Mouse (Mus musculus) midbrain, postnatal 0 days (tissue): Measurements from ENCODE around the gene Ppp5c. TPM values are rescaled to one million over a fixed set of nuclear protein-coding genes. Genes with fewer than 3 reads are reported as not detected.

Source experiments
- ATAC-seq: fragments of 200-750 bp; cut with Nextera tagmentation; 2 replicates; pipeline ENCODE4 v1.8.0; 2017; ENCODE audit warnings: moderate number of reproducible peaks, mild to moderate bottlenecking, moderate TSS enrichment, moderate library complexity; ENCODE audit not compliant: low FRiP score
- DNase-seq: peaks from one replicate; pipeline ENCODE4 v3.0.0-alpha.2; 2015; ENCODE audit warnings: low spot score
- H3K27ac ChIP-seq: fragments of 300-500 bp; sonication (generic); 2 replicates; pipeline ENCODE4 v1.5.1; 2014; ENCODE audit warnings: low read depth, mild to moderate bottlenecking, low read length, mixed read lengths
- H3K27me3 ChIP-seq: fragments of 300-500 bp; sonication (generic); 2 replicates; pipeline ENCODE4 v1.6.1; 2014; ENCODE audit warnings: low read length, control low read depth, mixed read lengths; ENCODE audit not compliant: insufficient read depth
- H3K36me3 ChIP-seq: fragments of 300-500 bp; sonication (generic); 2 replicates; pipeline ENCODE4 v1.6.1; 2014; ENCODE audit warnings: low read length, control low read depth, mixed read lengths; ENCODE audit not compliant: insufficient read depth
- H3K4me1 ChIP-seq: fragments of 300-500 bp; sonication (generic); 2 replicates; pipeline ENCODE4 v1.6.1; 2014; ENCODE audit warnings: mild to moderate bottlenecking, control low read depth, antibody characterized with exemption, low read length, mixed read lengths; ENCODE audit not compliant: insufficient read depth
- H3K4me2 ChIP-seq: fragments of 300-500 bp; sonication (generic); 2 replicates; pipeline ENCODE4 v1.6.1; 2014; ENCODE audit warnings: low read depth, mild to moderate bottlenecking, low read length, mixed read lengths; ENCODE audit not compliant: poor library complexity, severe bottlenecking
- H3K4me3 ChIP-seq: fragments of 300-500 bp; sonication (generic); 2 replicates; pipeline ENCODE4 v1.5.1; 2014; ENCODE audit warnings: low read depth, mild to moderate bottlenecking, low read length, moderate library complexity
- H3K9ac ChIP-seq: fragments of 300-500 bp; sonication (generic); replicated peaks from 2 replicates; pipeline ENCODE4 v1.6.1; 2014; ENCODE audit warnings: mild to moderate bottlenecking, low read length, moderate library complexity, mixed read lengths; ENCODE audit not compliant: poor library complexity, severe bottlenecking
- H3K9me3 ChIP-seq: fragments of 300-500 bp; sonication (generic); 2 replicates; pipeline ENCODE4 v1.6.1; 2016; ENCODE audit warnings: low read length, control low read depth
- CTCF ChIP-seq: IDR thresholded peaks from 2 replicates; pipeline ENCODE4 v1.5.1; 2016; ENCODE audit warnings: antibody characterized with exemption, mild to moderate bottlenecking
- WGBS: fragments of 180-500 bp; shearing (Covaris S2); extraction: QIAGEN DNeasy Blood & Tissue Kit; methylation state at CpG from one replicate; pipeline ENCODE4 v1.1.7; 2014; 5-methylcytosine and 5-hydroxymethylcytosine counted together
- polyA plus RNA-seq: library from polyadenylated mRNA; unstranded; fragments of >200 nt; fragmentation: Nextera tagmentation; extraction: Ambion mirVana; gene quantifications from 2 replicates; pipeline ENCODE4 v1.2.1, GENCODE M21; 2015
- total RNA-seq: library from RNA; depleted of rRNA; stranded (reverse); fragments of >200 nt; gene quantifications from 2 replicates; pipeline ENCODE4 v1.2.3, GENCODE M21; 2014

Ppp5c gene
- total and polyA plus RNA-seq, 2 experiments from 2014 or later: 61.0 to 144 TPM

GRCm38 (mm10) chr7:16976298-16976697, 51.4 kb downstream of the Ppp5c start:
- H3K9me3 ChIP-seq: no peaks in the 10 kb centered on the region
- no peak overlapping the region for H3K4me3 ChIP-seq
- no peaks in the 10 kb centered on the region for H3K4me1 ChIP-seq
- no peak overlapping the region for H3K27ac ChIP-seq
- DNase-seq (no peak), ATAC-seq (no peak)
- H3K36me3 ChIP-seq: no peaks in the 10 kb centered on the region
- TF ChIP-seq CTCF: no peak
- H3K27me3 ChIP-seq: no peaks in the 10 kb centered on the region
- no peak overlapping the region for H3K4me2 ChIP-seq
- H3K9ac ChIP-seq: no peak overlapping the region
- WGBS: 62% methylated on average over 8 of the region's 8 CpGs

GRCm38 (mm10) chr7:16974018-16974417, 53.7 kb downstream of the Ppp5c start:
- H3K36me3 ChIP-seq: no peaks in the 10 kb centered on the region
- WGBS: 55% methylated on average over 6 of the region's 6 CpGs
- no peaks in the 10 kb centered on the region for H3K9me3 ChIP-seq
- H3K4me3 ChIP-seq: no peak overlapping the region
- H3K4me2 ChIP-seq: no peak overlapping the region
- H3K9ac ChIP-seq: no peak overlapping the region
- DNase-seq: peak; percentile 60
- H3K4me1 ChIP-seq: no peaks in the 10 kb centered on the region
- H3K27ac ChIP-seq: no peak overlapping the region
- 0 out of 2 replicates have a peak, but pooled peaks have one; percentile 49 for ATAC-seq
- H3K27me3 ChIP-seq: no peaks in the 10 kb centered on the region
- TF ChIP-seq CTCF: no peak

- 84% methylated on average over 3 of the region's 3 CpGs for WGBS
- no peak for TF ChIP-seq CTCF
Observed at GRCm38 (mm10) chr7:16971160-16971559, 56.6 kb downstream of the Ppp5c start.

DNA sequence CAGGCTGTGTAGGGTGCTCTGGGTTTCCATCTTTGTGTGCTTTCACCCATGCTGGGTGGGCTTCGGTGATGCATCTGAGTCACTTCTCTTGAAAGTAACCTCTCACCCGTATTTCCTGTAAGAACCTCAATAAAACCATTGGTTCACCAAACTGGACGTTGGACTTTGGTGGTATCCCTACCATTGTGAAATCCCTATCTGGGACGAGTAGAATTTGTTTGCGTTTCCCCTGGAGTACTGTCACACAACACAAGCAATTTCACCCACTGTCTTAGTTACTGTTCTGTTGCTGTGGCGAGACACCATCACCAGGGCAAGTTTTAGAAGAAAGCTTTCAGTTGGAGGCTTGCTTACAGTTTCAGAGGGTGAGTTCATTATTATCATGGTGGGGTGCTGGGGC, 59.3 kb downstream of the Ppp5c start:
- Histone ChIP-seq H3K4me3 (no peak overlapping the region), H3K9me3 (no peaks in the 10 kb centered on the region), H3K4me2 (no peak overlapping the region), H3K9ac (no peak overlapping the region), H3K4me1 (no peaks in the 10 kb centered on the region), H3K27ac (no peak overlapping the region), H3K36me3 (no peaks in the 10 kb centered on the region), H3K27me3 (no peaks in the 10 kb centered on the region)
- WGBS: 90% methylated on average over 6 of the region's 6 CpGs
- no peak for ATAC-seq
- DNase-seq: no peak
- TF ChIP-seq CTCF: no peak

More at GRCm38 (mm10) chr7:16971160-16971559, 56.6 kb downstream of the Ppp5c start:
- no peak overlapping the region for H3K4me2 ChIP-seq
- no peak overlapping the region for H3K9ac ChIP-seq
- ATAC-seq (no peak), DNase-seq (no peak)
- H3K27ac ChIP-seq: no peak overlapping the region
- H3K27me3 ChIP-seq: no peaks in the 10 kb centered on the region
- H3K4me1 ChIP-seq: no peaks in the 10 kb centered on the region
- no peak overlapping the region for H3K4me3 ChIP-seq
- H3K9me3 ChIP-seq: no peaks in the 10 kb centered on the region
- H3K36me3 ChIP-seq: no peaks in the 10 kb centered on the region

DNA sequence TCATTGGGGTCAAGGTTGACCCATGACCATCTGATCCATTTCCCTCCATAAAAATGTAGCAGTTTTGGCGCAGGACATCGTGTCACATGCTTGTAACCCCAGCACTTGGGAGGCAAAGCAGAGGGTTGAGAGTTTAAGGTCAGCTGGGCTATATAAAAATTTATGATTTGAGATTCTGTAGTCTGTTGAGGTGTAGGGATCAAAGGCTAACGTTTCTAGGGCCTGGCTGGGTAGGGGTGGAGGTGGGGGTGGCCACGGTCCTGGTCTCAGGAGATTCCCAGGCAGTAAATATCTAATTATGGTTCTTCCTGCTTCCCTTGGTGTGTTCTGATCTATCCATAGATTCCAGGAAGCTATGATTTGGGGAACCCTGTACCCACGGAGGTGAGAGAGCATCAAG, 66.0 kb downstream of the Ppp5c start:
- H3K4me1 ChIP-seq: peaks cover 15% of the 10 kb centered on the region
- no peak for DNase-seq
- no peak for ATAC-seq
- no peaks in the 10 kb centered on the region for H3K9me3 ChIP-seq
- no peak overlapping the region for H3K27ac ChIP-seq
- no peak for TF ChIP-seq CTCF
- WGBS: 86% methylated on average over 5 of the region's 5 CpGs
- no peak overlapping the region for H3K9ac ChIP-seq
- no peak overlapping the region for H3K4me2 ChIP-seq
- H3K4me3 ChIP-seq: no peak overlapping the region
- H3K36me3 ChIP-seq: no peaks in the 10 kb centered on the region
- H3K27me3 ChIP-seq: no peaks in the 10 kb centered on the region

DNA sequence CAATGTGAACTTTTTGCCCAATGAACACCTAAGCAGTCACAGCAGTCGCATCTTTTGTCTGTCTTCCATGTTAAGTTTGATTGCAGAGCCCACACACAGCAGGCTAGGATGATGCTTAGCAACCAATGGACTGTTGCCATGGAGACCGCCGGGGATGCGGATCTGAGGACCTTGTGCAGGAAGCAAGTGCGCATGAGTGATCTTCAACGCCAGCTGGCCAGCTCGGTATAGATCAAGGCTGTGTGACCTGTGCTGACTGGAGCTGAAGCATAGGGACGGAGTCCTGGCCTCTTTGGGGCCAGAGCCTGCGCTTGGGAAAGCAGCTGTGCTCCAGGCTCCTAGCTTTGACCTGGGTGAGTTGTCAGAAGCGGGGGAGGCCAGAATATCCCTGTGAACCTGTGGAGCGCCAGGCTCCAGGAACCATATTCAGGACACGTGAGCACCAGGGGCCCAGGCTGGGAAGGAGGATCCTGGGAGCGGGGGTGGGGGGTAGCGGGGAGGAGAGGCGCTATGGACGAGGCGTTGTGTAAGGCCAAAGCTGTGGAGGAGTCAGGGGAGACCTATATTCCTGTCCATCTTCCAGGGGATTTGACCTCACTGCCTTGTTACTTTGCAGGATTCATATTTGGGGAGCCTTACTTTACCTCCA, 68.1 kb downstream of the Ppp5c start, which contains the start of gene Pnmal1:
Gene Pnmal1 (plus strand): TSS at position 141 of the 649 bp plus-strand sequence.
- no peaks in the 10 kb centered on the region for H3K27me3 ChIP-seq
- peak within 1 kb of the TSS; percentile 74 for H3K4me2 ChIP-seq
- H3K4me1 ChIP-seq: peaks cover 15% of the 10 kb centered on the region
- H3K27ac ChIP-seq: peak within 1 kb of the TSS; percentile 91
- no peaks in the 10 kb centered on the region for H3K36me3 ChIP-seq
- peak; percentile 98 for DNase-seq
- no peak for TF ChIP-seq CTCF
- peak within 1 kb of the TSS; percentile 42 for H3K4me3 ChIP-seq
- WGBS: 2% methylated on average over 17 of the region's 17 CpGs
- peak within 1 kb of the TSS; percentile 66 for H3K9ac ChIP-seq
- H3K9me3 ChIP-seq: no peaks in the 10 kb centered on the region
- ATAC-seq: peak; percentile 90
